Mouse (Mus musculus): ENCODE data around the gene Capn8.

Capn8 gene

DNA sequence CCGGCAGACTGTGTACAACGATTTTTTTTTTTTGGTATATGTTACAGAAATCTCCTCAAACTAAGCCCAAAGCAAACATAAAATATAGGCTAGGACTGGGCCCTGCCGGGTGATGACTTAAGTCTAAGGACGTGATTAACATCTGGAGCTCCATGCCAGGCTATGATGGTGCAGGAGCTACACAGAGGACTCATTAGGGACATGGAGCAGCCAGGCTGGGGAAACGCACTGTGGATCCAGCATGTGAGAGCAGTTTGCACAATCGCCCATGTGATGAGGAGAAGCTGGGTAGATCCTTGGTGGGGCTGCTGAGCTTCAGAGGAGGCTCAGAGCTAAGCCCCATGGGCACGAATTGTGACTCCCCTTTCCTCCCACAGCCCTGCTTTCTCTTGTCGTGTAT lies 14.0 kb upstream of the Capn8 start:
- DNase-seq (ENCODE audit: low read depth, low spot score): no peak

GRCm38 (mm10) chr1:182553649-182554375 lies 11.0 kb upstream of the Capn8 start:
- DNase-seq (ENCODE audit: low read depth, low spot score): no peak

- no peak for DNase-seq (ENCODE audit: low read depth, low spot score)
Measured at GRCm38 (mm10) chr1:182558271-182558670, 6.5 kb upstream of the Capn8 start.

GRCm38 (mm10) chr1:182559530-182559929 lies 5.3 kb upstream of the Capn8 start:
- no peak for DNase-seq (ENCODE audit: low read depth, low spot score)

- DNase-seq (ENCODE audit: low read depth, low spot score): no peak
Measured at GRCm38 (mm10) chr1:182560390-182561098, 4.3 kb upstream of the Capn8 start.

- DNase-seq (ENCODE audit: low read depth, low spot score): no peak
Measured at GRCm38 (mm10) chr1:182561945-182562514, 2.8 kb upstream of the Capn8 start.

DNA sequence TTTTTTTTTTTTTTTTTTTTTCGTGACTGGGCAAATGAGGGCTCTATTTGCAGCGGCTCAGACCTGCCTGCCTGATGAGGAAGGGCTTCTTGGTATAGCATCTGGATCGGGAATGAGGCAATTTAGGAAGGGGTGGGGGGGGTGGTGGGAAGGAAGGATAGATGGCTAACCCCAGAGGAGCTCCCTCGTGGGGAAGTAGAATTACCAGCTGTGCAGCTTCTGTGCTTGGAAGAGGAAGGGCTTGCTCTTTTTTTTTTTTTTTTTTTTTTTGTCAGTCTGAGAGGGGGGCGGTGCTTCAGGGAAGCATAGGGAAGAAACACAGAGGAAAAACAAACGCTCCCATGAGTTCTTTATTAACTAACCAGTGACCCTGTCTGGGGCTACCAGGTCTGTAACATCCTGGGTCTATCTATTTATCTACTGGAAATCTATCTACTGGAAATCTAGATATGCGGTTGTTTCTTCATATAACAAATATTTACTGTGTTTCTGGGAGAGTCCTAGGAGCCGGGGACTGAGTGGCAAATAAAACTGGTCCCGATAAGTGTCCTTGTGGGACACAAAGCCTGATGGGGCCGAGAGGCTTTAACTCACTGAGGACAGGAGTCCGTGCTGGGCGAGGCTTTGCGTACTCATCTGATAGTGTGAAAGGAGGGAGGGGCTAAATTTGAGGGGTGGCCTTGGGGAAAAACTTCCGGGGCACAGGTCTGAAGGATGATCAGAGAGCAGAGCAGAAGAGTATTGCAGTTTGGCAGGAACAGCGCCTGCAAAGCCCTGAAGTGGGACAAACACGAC lies 2.0 kb upstream of the Capn8 start:
- no peak for DNase-seq (ENCODE audit: low read depth, low spot score)

DNA sequence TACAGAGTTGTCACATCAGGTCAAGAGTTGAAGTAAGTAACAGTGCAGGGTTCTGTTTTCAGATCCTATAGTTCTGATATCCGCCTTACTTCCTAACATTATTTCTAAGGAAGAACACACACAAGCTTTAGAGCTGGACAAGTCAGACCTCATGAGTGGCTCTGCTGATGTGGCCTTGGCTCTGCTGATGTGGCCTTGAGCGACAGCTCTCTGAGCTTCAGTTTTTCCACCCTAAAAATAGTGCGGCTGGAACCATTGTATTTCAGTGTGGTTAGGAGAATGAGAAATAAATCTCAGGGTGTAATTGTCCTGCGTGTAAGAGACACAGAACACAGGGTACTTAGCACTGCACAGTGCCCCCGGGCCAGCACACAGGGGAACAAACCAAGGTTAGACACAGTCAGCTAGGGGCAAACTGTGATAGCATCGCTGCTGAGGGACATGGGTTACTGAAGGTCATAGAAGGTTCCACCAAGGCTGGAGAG lies 586 bp downstream of the Capn8 start:
- DNase-seq (ENCODE audit: low read depth, low spot score): no peak

DNA sequence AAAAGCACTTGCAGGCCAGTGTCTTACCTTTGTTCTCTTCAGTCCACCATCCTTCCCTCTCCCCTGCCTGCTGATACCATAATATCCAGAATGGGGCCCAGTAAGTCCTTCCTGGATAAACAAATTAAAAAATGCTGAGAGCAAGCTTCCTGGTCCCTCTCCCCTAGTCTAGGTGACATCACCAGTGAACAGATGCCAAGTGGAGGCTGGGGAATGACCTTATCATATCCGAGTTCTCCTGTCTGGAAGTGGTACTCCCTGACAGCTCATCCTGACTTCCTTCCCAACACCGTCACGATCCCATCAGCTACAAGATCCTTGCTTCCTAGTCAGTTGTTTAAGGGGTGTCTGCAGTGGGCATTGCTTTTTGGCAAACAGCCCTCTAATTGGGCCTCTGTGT lies 6.3 kb downstream of the Capn8 start:
- no peak for DNase-seq (ENCODE audit: low read depth, low spot score)

GRCm38 (mm10) chr1:182571973-182572372 lies 7.2 kb downstream of the Capn8 start:
- DNase-seq (ENCODE audit: low read depth, low spot score): no peak

- DNase-seq (ENCODE audit: low read depth, low spot score): no peak
Measured at GRCm38 (mm10) chr1:182573856-182574665, 9.3 kb downstream of the Capn8 start.

DNA sequence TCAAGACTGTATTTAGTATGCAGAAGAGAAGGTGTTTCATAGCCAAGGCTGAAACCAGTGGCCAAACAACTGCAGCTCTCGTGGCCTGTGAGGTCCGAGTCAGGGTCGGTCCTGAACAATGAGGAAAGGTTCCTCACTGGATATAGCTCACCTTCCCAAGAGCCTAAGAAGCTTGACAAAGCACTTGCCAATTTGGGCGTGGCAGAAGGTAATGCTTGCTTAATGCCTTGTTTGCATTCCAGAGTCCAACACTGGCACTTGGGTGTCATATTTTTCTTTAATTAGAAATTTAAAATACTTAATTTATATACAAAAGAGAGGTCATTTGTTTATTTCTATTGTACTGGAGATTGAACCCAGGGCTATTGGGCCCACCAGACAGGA lies 9.9 kb downstream of the Capn8 start:
- no peak for DNase-seq (ENCODE audit: low read depth, low spot score)

DNA sequence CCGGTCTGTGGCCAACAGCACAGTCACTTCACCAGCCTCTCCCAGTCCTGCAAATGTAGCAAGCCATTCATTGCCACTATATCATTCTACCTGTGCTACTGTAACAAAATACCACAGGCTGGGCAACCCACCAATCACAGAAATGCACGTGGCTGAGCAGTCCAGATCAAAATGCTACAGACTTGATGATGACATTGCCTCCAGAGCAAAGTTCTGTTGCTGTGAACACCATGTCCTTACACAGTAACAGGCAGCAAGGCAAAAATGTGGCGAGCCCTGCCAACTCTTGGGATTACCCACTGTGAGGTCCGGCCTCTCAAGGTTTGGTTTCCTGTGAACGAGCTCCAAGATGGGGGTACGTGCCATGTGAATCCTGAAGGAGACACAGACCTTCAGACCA lies 19.4 kb downstream of the Capn8 start:
- no peak for DNase-seq (ENCODE audit: low read depth, low spot score)

- no peak for DNase-seq (ENCODE audit: low read depth, low spot score)
Measured at GRCm38 (mm10) chr1:182585162-182585840, 20.5 kb downstream of the Capn8 start.

GRCm38 (mm10) chr1:182587706-182588105 lies 22.9 kb downstream of the Capn8 start:
- no peak for DNase-seq (ENCODE audit: low read depth, low spot score)

- DNase-seq (ENCODE audit: low read depth, low spot score): no peak
Measured at GRCm38 (mm10) chr1:182591491-182591890, 26.7 kb downstream of the Capn8 start.

DNA sequence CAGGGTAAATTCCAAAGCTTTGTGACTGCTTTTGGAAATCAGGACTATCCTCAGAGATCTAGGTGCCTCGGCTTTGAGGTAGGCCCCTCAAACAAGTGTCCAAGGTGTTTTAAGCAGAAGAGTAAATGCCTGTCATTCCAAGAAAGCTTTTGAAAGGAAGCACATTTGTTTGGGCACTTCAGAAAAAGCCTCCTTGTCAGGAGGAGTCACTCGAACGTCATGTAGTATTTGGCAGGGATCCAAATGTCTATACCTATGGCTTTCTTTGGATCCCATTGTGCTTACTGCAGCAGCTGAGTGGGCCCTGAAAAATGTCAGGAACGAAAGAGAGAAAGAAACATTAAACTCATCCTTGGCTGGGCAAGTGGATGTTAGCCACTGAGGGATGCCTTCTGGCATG lies 27.6 kb downstream of the Capn8 start:
- DNase-seq (ENCODE audit: low read depth, low spot score): no peak

DNA sequence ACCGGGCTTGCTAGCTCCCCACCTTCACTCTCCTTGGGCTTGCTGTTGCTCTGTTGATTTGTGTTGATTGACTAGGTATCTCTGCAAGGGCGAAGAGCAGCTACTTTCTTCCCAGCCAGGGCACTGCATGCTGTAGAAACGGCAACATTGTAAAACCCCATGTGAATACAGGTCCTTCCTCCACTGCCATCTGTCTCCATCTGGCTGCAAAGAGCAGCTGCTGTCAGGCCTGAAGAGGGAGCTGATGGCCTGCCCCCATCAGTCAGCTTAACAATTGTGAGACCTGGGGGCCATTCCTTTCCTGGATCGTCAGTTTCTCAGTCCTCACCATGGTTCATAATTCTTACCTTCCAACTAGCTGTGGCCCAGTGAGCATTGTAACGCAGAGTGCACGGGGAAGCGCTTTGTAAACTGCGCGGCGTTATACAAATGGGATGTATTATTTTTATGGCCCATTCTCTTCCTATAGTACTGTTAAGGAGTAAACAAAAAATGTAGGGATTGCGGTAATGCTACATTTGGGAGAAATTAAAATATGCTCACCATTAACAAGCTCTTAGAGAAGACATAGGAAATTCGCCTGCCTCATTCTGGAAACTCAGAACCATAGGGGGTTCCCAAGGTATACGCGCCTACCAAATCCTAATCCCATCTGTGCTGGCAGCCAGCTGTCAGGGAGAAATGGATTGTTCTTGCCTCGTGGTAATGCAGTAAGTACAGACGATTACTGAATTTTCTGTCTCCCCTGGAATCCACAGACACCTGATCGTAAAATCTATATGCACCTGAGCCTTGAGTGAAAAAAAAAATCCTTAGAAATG lies 40.7 kb downstream of the Capn8 start:
- no peak for DNase-seq (ENCODE audit: low read depth, low spot score)

DNA sequence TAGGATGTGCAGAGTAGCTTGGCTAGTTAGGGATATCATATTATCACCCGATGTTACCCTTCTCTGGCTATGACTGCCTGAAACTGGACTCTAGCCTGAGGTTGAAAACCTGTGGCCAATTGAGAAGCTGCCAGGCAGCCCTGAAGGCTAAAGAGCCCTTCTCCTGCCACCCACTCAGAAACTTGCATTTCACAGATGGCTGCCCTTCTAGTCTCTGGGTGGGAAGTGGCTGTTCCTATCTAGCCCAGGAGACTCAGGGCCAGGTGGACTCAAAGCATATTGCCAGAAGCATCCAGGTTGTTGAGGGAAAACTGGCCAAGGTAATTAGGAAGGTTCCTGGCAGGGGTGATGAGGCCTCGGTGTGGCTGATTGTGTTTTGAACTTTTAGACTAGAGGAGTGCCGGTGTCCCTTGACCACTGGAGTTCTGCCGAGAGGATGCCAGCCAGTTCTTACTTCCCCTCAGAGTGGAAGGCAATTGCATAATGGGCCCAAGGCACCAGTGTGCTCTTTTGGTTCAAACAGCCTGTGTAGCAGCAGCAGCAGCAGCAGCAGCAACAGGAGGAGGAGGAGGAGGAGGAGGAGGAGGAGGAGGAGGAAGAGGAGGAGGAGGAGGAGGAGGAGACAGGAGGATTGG lies 45.0 kb downstream of the Capn8 start:
- no peak for DNase-seq (ENCODE audit: low read depth, low spot score)

Data from WW6 (cell line).